In genomic region chr9:35183359-35183758, GRCm38 (mm10) we compare ENCODE assay signal across 25 mouse cellular contexts. TPM values are rescaled to one million over a fixed set of nuclear protein-coding genes. Genes with fewer than 3 reads are reported as not detected.
DNase-seq lines count a peak whose midpoint lies in the region; ATAC-seq and TF ChIP-seq lines count a peak whose summit lies in the region.
"Had no signal": no experiment of that assay in that cellular context is flagged by ENCODE, and none has a peak within 500 bp of the region (broad histone marks: within the 10 kb centered on the region; RNA-seq: fewer than 3 reads in every experiment).

No protein-coding gene starts in this region.

- no peak for ATAC-seq in lung, postnatal 0 days
- ATAC-seq in common myeloid progenitor, adult 5-6 weeks (replicated peaks; ENCODE audit: low read depth, poor library complexity, severe bottlenecking) = peak; percentile 73
- ATAC-seq in megakaryocyte progenitor cell, adult 5-6 weeks (replicated peaks; ENCODE audit: poor library complexity) = peak; percentile 93
- ATAC-seq in erythroid progenitor cell, adult 5-6 weeks (replicated peaks; ENCODE audit: low FRiP score, poor library complexity, severe bottlenecking) = no peak
- ATAC-seq: forebrain, embryonic 13.5 days had no signal

- H3K4me3 ChIP-seq in lung, postnatal 0 days (ENCODE audit: low read depth, low read length) = no peak overlapping the region
- H3K4me3 ChIP-seq in MEL (ENCODE audit: control insufficient read depth in 1 of 2, insufficient read depth in 1 of 2, low read depth in 2 of 2, low read length in 2 of 2) = no peak overlapping the region
- H3K4me3 ChIP-seq: embryonic facial prominence, embryonic 13.5 days; erythroblast, embryonic 14.5 days; forebrain, embryonic 13.5 days; heart, embryonic 13.5 days; hindbrain, embryonic 13.5 days; limb, embryonic 12.5 days; lung, embryonic 15.5 days; neural tube, embryonic 15.5 days had no signal

- no peak overlapping the region for H3K9ac ChIP-seq in lung, postnatal 0 days (replicated peaks; ENCODE audit: low read depth)
- no peak overlapping the region for H3K9ac ChIP-seq in MEL (ENCODE audit: control insufficient read depth, low read depth, low read length, poor library complexity, severe bottlenecking)
- H3K9ac ChIP-seq: embryonic facial prominence, embryonic 13.5 days; forebrain, embryonic 13.5 days; heart, embryonic 13.5 days; hindbrain, embryonic 13.5 days; limb, embryonic 12.5 days; liver, embryonic 14.5 days; lung, embryonic 15.5 days; neural tube, embryonic 15.5 days had no signal

- H3K4me2 ChIP-seq in lung, postnatal 0 days (replicated peaks; ENCODE audit: low read depth, low read length) = no peak overlapping the region
- H3K4me2 ChIP-seq: embryonic facial prominence, embryonic 13.5 days; forebrain, embryonic 13.5 days; heart, embryonic 13.5 days; hindbrain, embryonic 13.5 days; limb, embryonic 12.5 days; lung, embryonic 15.5 days; neural tube, embryonic 15.5 days had no signal

- TF ChIP-seq POLR2A in MEL (IDR thresholded peaks at IDR 0.05; ENCODE audit: control insufficient read depth in 1 of 2, insufficient read depth in 1 of 2, low read depth in 1 of 2, low read length in 2 of 2, poor library complexity in 1 of 2) = no peak

- H3K27me3 ChIP-seq in lung, postnatal 0 days (replicated peaks; ENCODE audit: insufficient read depth, low read length) = no peaks in the 10 kb centered on the region
- no peaks in the 10 kb centered on the region for H3K27me3 ChIP-seq in MEL (ENCODE audit: control insufficient read depth in 1 of 2, insufficient read depth in 2 of 2, low read length in 2 of 2)
- H3K27me3 ChIP-seq: embryonic facial prominence, embryonic 13.5 days; forebrain, embryonic 13.5 days; heart, embryonic 13.5 days; hindbrain, embryonic 13.5 days; limb, embryonic 12.5 days; lung, embryonic 15.5 days; neural tube, embryonic 15.5 days had no signal

- 67% methylated on average over 5 of the region's 5 CpGs for WGBS in lung, postnatal 0 days

- H3K27ac ChIP-seq in lung, postnatal 0 days (ENCODE audit: low read length) = no peak overlapping the region
- H3K27ac ChIP-seq in MEL (ENCODE audit: control insufficient read depth, low read depth, low read length) = no peak overlapping the region
- H3K27ac ChIP-seq: embryonic facial prominence, embryonic 13.5 days; forebrain, embryonic 13.5 days; heart, embryonic 13.5 days; hindbrain, embryonic 13.5 days; limb, embryonic 12.5 days; liver, embryonic 14.5 days; lung, embryonic 15.5 days; neural tube, embryonic 15.5 days; stomach, postnatal 0 days had no signal

- no peaks in the 10 kb centered on the region for H3K36me3 ChIP-seq in lung, postnatal 0 days (ENCODE audit: insufficient read depth, low read length)
- peaks cover 0 to 15% of the 10 kb centered on the region in 2 experiments; a peak in 2 of 4 replicates for H3K36me3 ChIP-seq in MEL (ENCODE audit: control insufficient read depth in 1 of 2, insufficient read depth in 2 of 2, low read length in 2 of 2)
- H3K36me3 ChIP-seq: lung, embryonic 15.5 days; neural tube, embryonic 15.5 days had no signal

- no peak for TF ChIP-seq RAD21 in MEL (IDR thresholded peaks at IDR 0.05; ENCODE audit: low read depth, low read length)

- TF ChIP-seq CTCF in lung, postnatal 0 days (IDR thresholded peaks at IDR 0.05) = no peak
- TF ChIP-seq CTCF in MEL (IDR thresholded peaks at IDR 0.05 in 2 of 3, conservative IDR thresholded peaks at IDR 0.05 in 1 of 3; ENCODE audit: control insufficient read depth in 1 of 3, insufficient read depth in 1 of 3, low read depth in 2 of 3, low read length in 3 of 3, poor library complexity in 1 of 3, severe bottlenecking in 1 of 3) = no peak

- TF ChIP-seq EP300 in lung, postnatal 0 days (IDR thresholded peaks at IDR 0.05) = no peak
- no peak for TF ChIP-seq EP300 in MEL (IDR thresholded peaks at IDR 0.05; ENCODE audit: low read depth in 1 of 2, low read length in 2 of 2)

- no peaks in the 10 kb centered on the region for H3K79me2 ChIP-seq in MEL (ENCODE audit: control insufficient read depth, insufficient read depth, low read length, poor library complexity)

- H3K4me1 ChIP-seq in lung, postnatal 0 days (ENCODE audit: insufficient read depth, low read depth, low read length) = no peaks in the 10 kb centered on the region
- H3K4me1 ChIP-seq in MEL (ENCODE audit: control insufficient read depth in 1 of 2, insufficient read depth in 2 of 2, low read length in 2 of 2) = peaks cover 9 to 13% of the 10 kb centered on the region in 2 experiments; a peak in 3 of 4 replicates
- H3K4me1 ChIP-seq: embryonic facial prominence, embryonic 13.5 days; forebrain, embryonic 13.5 days; heart, embryonic 13.5 days; hindbrain, embryonic 13.5 days; limb, embryonic 12.5 days; lung, embryonic 15.5 days; neural tube, embryonic 15.5 days had no signal

- peak; percentile 11 for DNase-seq in lung, postnatal 0 days (ENCODE audit: low spot score)
- no peak for DNase-seq in lung, postnatal 10 days
- peak; percentile 31 for DNase-seq in MEL (ENCODE audit: low read depth, low spot score)
- DNase-seq in layer of hippocampus, postnatal 25 days (ENCODE audit: extremely low spot score in 1 of 2, low spot score in 1 of 2) = no peak
- DNase-seq: adrenal gland, postnatal 36 days; cerebellum, adult 18-20 months; cerebellum, postnatal 25 days; embryo, embryonic 11 days; heart, postnatal 14 days; kidney, adult 11 months; right cerebral cortex, adult 18-20 months; right cerebral cortex, postnatal 4 days had no signal

- H3K9me3 ChIP-seq in lung, postnatal 0 days (ENCODE audit: low read length) = no peaks in the 10 kb centered on the region
- H3K9me3 ChIP-seq in MEL (replicated peaks; ENCODE audit: insufficient read depth, low read length) = no peaks in the 10 kb centered on the region
- H3K9me3 ChIP-seq: embryonic facial prominence, embryonic 13.5 days; forebrain, embryonic 13.5 days; heart, embryonic 13.5 days; hindbrain, embryonic 13.5 days; limb, embryonic 12.5 days; lung, embryonic 15.5 days; neural tube, embryonic 15.5 days had no signal

TF ChIP-seq in MEL, 35 proteins besides CTCF, POLR2A, EP300 and RAD21 (continues in another document):
- TF ChIP-seq USF2 (IDR thresholded peaks at IDR 0.05; ENCODE audit: borderline replicate concordance in 1 of 2, insufficient read depth in 1 of 2, low read depth in 1 of 2, low read length in 2 of 2) (no peak), CHD2 (IDR thresholded peaks at IDR 0.05; ENCODE audit: low read length) (no peak), MAFK (IDR thresholded peaks at IDR 0.05; ENCODE audit: borderline replicate concordance, low read depth, low read length) (no peak), SMC3 (IDR thresholded peaks at IDR 0.05; ENCODE audit: low read depth, low read length) (no peak), ZC3H11A (IDR thresholded peaks at IDR 0.05; ENCODE audit: low read depth, low read length) (no peak)

RNA-seq across cellular contexts. Expression of gene Dcps, which starts 7.5 kb away (rescaled TPM):
- polyA plus RNA-seq in lung, postnatal 0 days (2015; fragmentation: Nextera tagmentation; extraction: Ambion mirVana) = 39.4 and 44.4 TPM in 2 replicates
- total RNA-seq in MEL (2012; rRNA removed) = 54.3 and 58.0 TPM in 2 replicates
- 100 to 1,000 TPM in 1 of 2 experiments, not detected in 1; 115 TPM for polyA plus RNA-seq in MEL (2012; ENCODE audit: insufficient read depth in 1 of 2, insufficient read length in 2 of 2, low read depth in 1 of 2, low replicate concordance in 2 of 2, missing spikeins in 1 of 2)
- total RNA-seq in common myeloid progenitor, adult 5-6 weeks (2017) = 64.0 and 71.4 TPM in 2 replicates
- 64.1 and 67.6 TPM in 2 replicates for total RNA-seq in megakaryocyte progenitor cell, adult 5-6 weeks (2015)
- total RNA-seq in megakaryocyte progenitor cell, adult 5-6 weeks (2017) = 56.2 and 64.9 TPM in 2 replicates
- total RNA-seq in layer of hippocampus, postnatal 25 days (2021) = 10 to 100 TPM; 19.2 to 21.5 TPM
- total RNA-seq in erythroid progenitor cell, adult 5-6 weeks (2015; ENCODE audit: low replicate concordance) = 5.4 and 17.3 TPM in 2 replicates
- total RNA-seq in erythroid progenitor cell, adult 5-6 weeks (2017; ENCODE audit: low replicate concordance) = 10.3 and 18.7 TPM in 2 replicates

RNA-seq across cellular contexts. Expression of gene Srpr, which starts 16.6 kb away (rescaled TPM):
- 125 and 130 TPM in 2 replicates for polyA plus RNA-seq in lung, postnatal 0 days (2015; fragmentation: Nextera tagmentation; extraction: Ambion mirVana)
- total RNA-seq in MEL (2012; rRNA removed) = 36.8 and 42.9 TPM in 2 replicates
- 100 to 1,000 TPM in 1 of 2 experiments, 10 to 100 TPM in 1; 63.5 to 113 TPM for polyA plus RNA-seq in MEL (2012; ENCODE audit: insufficient read depth in 1 of 2, insufficient read length in 2 of 2, low read depth in 1 of 2, low replicate concordance in 2 of 2, missing spikeins in 1 of 2)
- 72.6 and 94.0 TPM in 2 replicates for total RNA-seq in common myeloid progenitor, adult 5-6 weeks (2017)
- 82.6 and 84.3 TPM in 2 replicates for total RNA-seq in megakaryocyte progenitor cell, adult 5-6 weeks (2015)
- total RNA-seq in megakaryocyte progenitor cell, adult 5-6 weeks (2017) = 61.6 and 61.7 TPM in 2 replicates
- total RNA-seq in layer of hippocampus, postnatal 25 days (2021) = 10 to 100 TPM; 62.3 to 63.3 TPM
- 34.2 and 48.6 TPM in 2 replicates for total RNA-seq in erythroid progenitor cell, adult 5-6 weeks (2015; ENCODE audit: low replicate concordance)
- 32.9 and 66.9 TPM in 2 replicates for total RNA-seq in erythroid progenitor cell, adult 5-6 weeks (2017; ENCODE audit: low replicate concordance)

RNA-seq across cellular contexts. Expression of gene Tirap, which starts 16.7 kb away (rescaled TPM):
- polyA plus RNA-seq in lung, postnatal 0 days (2015; fragmentation: Nextera tagmentation; extraction: Ambion mirVana) = 11.0 and 11.5 TPM in 2 replicates
- 2.4 TPM in 2 replicates for total RNA-seq in MEL (2012; rRNA removed)
- 1 to 10 TPM in 1 of 2 experiments, not detected in 1; 5.3 TPM for polyA plus RNA-seq in MEL (2012; ENCODE audit: insufficient read depth in 1 of 2, insufficient read length in 2 of 2, low read depth in 1 of 2, low replicate concordance in 2 of 2, missing spikeins in 1 of 2)
- total RNA-seq in common myeloid progenitor, adult 5-6 weeks (2017) = 3.2 and 29.8 TPM in 2 replicates
- total RNA-seq in megakaryocyte progenitor cell, adult 5-6 weeks (2015) = 7.0 and 7.7 TPM in 2 replicates
- 10.3 and 10.4 TPM in 2 replicates for total RNA-seq in megakaryocyte progenitor cell, adult 5-6 weeks (2017)
- total RNA-seq in layer of hippocampus, postnatal 25 days (2021) = 1 to 10 TPM; 1.5 to 2.2 TPM
- 2.5 and 4.0 TPM in 2 replicates for total RNA-seq in erythroid progenitor cell, adult 5-6 weeks (2015; ENCODE audit: low replicate concordance)
- total RNA-seq in erythroid progenitor cell, adult 5-6 weeks (2017; ENCODE audit: low replicate concordance) = 0.83 and 1.2 TPM in 2 replicates

RNA-seq across cellular contexts. Expression of gene Foxred1, which starts 27.5 kb away (rescaled TPM):
- 22.5 and 23.2 TPM in 2 replicates for polyA plus RNA-seq in lung, postnatal 0 days (2015; fragmentation: Nextera tagmentation; extraction: Ambion mirVana)
- 35.6 and 42.4 TPM in 2 replicates for total RNA-seq in MEL (2012; rRNA removed)
- 10 to 100 TPM in 1 of 2 experiments, not detected in 1; 39.0 TPM for polyA plus RNA-seq in MEL (2012; ENCODE audit: insufficient read depth in 1 of 2, insufficient read length in 2 of 2, low read depth in 1 of 2, low replicate concordance in 2 of 2, missing spikeins in 1 of 2)
- 31.4 and 50.0 TPM in 2 replicates for total RNA-seq in common myeloid progenitor, adult 5-6 weeks (2017)
- 12.7 and 13.6 TPM in 2 replicates for total RNA-seq in megakaryocyte progenitor cell, adult 5-6 weeks (2015)
- total RNA-seq in megakaryocyte progenitor cell, adult 5-6 weeks (2017) = 42.8 and 44.8 TPM in 2 replicates
- total RNA-seq in layer of hippocampus, postnatal 25 days (2021) = 10 to 100 TPM; 34.3 to 34.5 TPM
- total RNA-seq in erythroid progenitor cell, adult 5-6 weeks (2015; ENCODE audit: low replicate concordance) = 3.8 and 4.3 TPM in 2 replicates
- 9.4 and 10.4 TPM in 2 replicates for total RNA-seq in erythroid progenitor cell, adult 5-6 weeks (2017; ENCODE audit: low replicate concordance)

Comparison
In these comparisons a context has a peak if more than half of its experiments do, and no peak if none do; other contexts are left out.
1. DNase-seq: peak in lung, postnatal 0 days (single experiment) and MEL (single experiment); none in lung, postnatal 10 days (single experiment) and layer of hippocampus, postnatal 25 days (0 of 2).
2. ATAC-seq: peak in common myeloid progenitor, adult 5-6 weeks (single experiment) and megakaryocyte progenitor cell, adult 5-6 weeks (single experiment); none in lung, postnatal 0 days (single experiment) and erythroid progenitor cell, adult 5-6 weeks (single experiment).